Mouse (Mus musculus): ENCODE results near the gene Manea.
"Not testable (repeated sequence)": the region's sequence is repeated elsewhere in the genome, so short reads cannot be mapped to it uniquely, and the experiment has no call there.

Gene Manea

GRCm38 (mm10) chr4:26346443-26347106, at the start of gene Manea:
Manea (minus strand) TSS chr4:26346891.
- DNase-seq, result peak; percentile 90

- peak; percentile 77 for DNase-seq
Observed at GRCm38 (mm10) chr4:26354616-26355015, 7.9 kb upstream of the Manea start.

- no peak for DNase-seq
Observed at GRCm38 (mm10) chr4:26353643-26354231, 7.0 kb upstream of the Manea start.

- DNase-seq, result no peak
Observed at GRCm38 (mm10) chr4:26347239-26347638, 548 bp upstream of the Manea start.

- no peak for DNase-seq
Observed at GRCm38 (mm10) chr4:26345741-26346442, 799 bp downstream of the Manea start.

- no peak for DNase-seq
Observed at GRCm38 (mm10) chr4:26345080-26345479, 1.6 kb downstream of the Manea start.

- DNase-seq, result no peak
Observed at GRCm38 (mm10) chr4:26342346-26342745, 4.3 kb downstream of the Manea start.

GRCm38 (mm10) chr4:26338604-26339003, 8.1 kb downstream of the Manea start:
- no peak for DNase-seq

GRCm38 (mm10) chr4:26336563-26336962, 10.1 kb downstream of the Manea start:
- no peak for DNase-seq

GRCm38 (mm10) chr4:26304731-26305130, 42.0 kb downstream of the Manea start:
- DNase-seq, result not testable (repeated sequence)

- DNase-seq, result no peak
Observed at GRCm38 (mm10) chr4:26277112-26277716, 69.5 kb downstream of the Manea start.

- no peak for DNase-seq
Observed at GRCm38 (mm10) chr4:26276264-26276663, 70.4 kb downstream of the Manea start.

- DNase-seq, result no peak
Observed at GRCm38 (mm10) chr4:26275769-26276168, 70.9 kb downstream of the Manea start.
